Mouse (Mus musculus) brain, embryonic 14.5 days (tissue): ENCODE measurements around the gene Cpm. TPM values are rescaled to one million over a fixed set of nuclear protein-coding genes. Genes with fewer than 3 reads are reported as not detected.

Experiments
- DNase-seq: peaks from one replicate; pipeline ENCODE4 v3.0.0-alpha.2; 2011; ENCODE audit warnings: low read depth
- CTCF ChIP-seq: fragments of 200-500 bp; IDR thresholded peaks from 2 replicates; pipeline ENCODE4 v1.5.1; 2012; ENCODE audit warnings: inconsistent platforms, mild to moderate bottlenecking, moderate library complexity, borderline replicate concordance; ENCODE audit not compliant: insufficient read depth, insufficient read length; ENCODE audit errors: extremely low read depth
- POLR2A ChIP-seq: fragments of 200-500 bp; IDR thresholded peaks from 2 replicates; pipeline ENCODE4 v1.6.1; 2012; ENCODE audit warnings: mild to moderate bottlenecking, inconsistent platforms, borderline replicate concordance; ENCODE audit not compliant: poor library complexity, insufficient read depth, insufficient read length, severe bottlenecking; ENCODE audit errors: extremely low read depth
- polyA plus RNA-seq: library from polyadenylated mRNA; depleted of rRNA; stranded (reverse); fragments of >200 nt; gene quantifications from 2 replicates; pipeline ENCODE4 v1.2.3, GENCODE M21; 2012

Cpm gene
- polyA plus RNA-seq, 1 experiment: 3.7 TPM

DNA sequence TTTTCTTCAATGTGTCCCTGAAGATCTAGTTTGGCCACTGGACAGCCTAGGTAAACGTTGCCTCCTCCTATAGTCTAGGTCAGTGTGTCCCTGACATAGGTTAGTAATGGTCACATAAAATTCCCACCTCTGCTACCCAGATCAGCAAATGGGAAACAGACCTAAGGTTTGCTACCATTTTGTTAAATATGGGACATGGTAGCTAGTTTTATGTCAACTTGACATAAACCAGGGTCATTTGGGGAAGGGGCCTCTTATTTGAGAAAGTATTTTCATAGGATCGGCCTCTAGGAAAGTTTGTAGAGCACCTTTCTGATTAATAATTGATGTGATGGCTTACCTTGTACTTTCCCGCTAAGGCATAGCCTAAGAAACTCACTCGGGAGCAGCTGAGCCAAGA is 8.8 kb upstream of the Cpm start:
- TF ChIP-seq CTCF (no peak), POLR2A (no peak)

DNA sequence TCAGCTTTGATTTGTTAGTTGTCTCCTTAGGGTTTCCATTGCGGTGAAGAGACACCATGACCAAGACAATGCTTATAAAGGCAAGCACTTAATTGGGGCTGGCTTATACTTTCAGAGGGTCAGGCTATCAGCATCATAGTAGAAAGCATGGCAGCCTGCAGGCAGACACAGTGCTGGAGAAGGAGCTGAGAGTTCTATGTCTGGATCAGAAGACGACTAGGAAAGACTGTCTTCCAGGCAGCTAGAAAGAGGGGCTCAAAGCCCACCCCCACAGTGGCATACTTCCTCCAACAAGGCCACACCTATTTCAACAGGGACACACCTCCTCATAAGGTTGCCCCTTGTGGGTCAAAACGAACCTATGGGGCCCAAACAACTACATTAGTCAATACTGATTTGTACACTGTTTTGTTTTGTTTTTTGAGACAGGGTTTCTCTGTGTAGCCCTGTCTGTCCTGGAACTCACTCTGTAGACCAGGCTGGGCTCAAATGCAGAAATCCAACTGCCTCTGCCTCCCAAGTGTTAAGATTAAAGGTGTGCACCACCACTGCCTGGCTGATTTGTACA is 8.3 kb upstream of the Cpm start:
- TF ChIP-seq CTCF: no peak
- no peak for TF ChIP-seq POLR2A
- no peak for DNase-seq

More for the DNA sequence above, 8.8 kb upstream of the Cpm start:
- no peak for DNase-seq

DNA sequence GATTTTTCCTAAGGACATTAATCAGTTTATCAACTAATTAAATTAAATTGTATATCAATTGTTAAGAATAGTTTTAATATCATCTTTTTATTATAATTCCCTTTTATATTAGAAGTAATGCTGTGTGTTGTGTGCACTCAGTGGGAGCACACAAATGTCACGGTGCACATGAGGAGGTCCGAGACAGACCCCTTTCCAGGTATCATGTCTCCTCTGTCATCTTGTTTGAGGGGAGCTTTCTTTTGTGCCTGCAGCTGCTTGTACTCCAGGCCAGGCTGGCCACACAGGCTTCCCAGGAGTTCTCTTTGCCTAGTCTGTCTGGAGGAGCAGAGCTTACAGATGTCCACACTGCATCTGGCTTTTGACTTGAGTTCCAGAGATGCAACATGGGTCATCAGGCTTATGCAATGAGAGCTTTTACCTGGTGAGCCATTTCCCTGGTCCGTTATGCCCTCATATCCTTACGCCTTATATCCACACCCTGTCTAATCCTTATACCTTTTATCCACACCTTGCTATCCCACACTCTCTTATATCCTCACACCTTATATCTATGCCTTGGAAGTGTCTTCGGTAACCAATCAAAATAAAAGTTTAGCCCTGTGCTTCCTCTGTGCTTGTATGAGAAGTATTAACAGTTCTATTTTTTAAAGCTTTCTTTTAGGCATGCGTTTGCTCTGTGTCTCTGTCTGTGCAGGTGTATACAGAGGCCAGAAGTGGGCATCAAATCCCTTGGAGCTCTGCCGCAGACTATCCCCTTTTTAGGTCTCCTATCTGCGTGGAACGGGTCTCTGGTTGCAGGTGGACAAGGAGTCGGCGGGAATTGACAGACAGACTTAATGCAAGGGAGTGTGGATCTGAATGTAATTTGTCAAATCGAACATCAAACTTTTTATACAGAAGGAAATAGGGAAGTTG is 7.4 kb upstream of the Cpm start:
- no peak for TF ChIP-seq POLR2A
- no peak for TF ChIP-seq CTCF
- DNase-seq: no peak

DNA sequence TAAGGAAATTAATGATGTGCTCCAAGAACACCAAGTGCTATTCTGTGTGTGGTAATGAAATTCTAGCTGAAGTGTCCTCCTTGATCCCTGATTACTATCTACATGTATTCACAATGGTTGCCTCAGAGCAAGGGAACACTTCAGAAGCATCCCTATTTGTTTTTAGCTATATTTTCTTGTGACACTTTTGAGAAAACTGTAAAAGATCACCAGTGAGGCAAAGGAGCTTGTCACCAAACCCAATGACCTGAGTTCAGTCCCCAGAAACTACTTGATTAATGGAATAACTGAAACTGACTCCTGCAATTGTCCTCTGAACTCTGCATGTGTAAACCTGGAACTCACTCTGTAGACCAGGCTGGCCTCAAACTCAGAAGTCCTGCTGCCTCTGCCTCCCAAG is 5.9 kb upstream of the Cpm start:
- no peak for DNase-seq
- TF ChIP-seq CTCF (no peak), POLR2A (no peak)

DNA sequence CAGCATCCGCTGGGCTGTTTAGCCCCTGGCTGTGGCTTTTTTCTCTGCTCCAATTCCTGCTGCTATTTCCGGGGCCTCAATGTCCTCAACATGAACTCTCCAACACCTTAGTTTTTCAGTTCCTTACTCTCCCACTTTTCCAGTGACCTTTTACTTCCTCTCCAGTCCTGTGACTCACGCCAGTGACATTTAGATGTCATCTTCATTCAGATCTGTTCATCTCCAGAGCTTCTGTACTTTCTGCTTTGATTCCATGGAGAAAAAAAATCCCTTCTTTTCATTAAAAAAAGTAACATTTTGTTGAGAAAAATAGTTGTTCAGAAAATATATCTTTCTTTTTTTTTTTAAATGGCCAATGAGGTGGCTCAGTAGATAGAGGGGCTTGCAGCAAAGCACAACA is 5.1 kb upstream of the Cpm start:
- no peak for TF ChIP-seq CTCF
- TF ChIP-seq POLR2A: no peak
- no peak for DNase-seq

DNA sequence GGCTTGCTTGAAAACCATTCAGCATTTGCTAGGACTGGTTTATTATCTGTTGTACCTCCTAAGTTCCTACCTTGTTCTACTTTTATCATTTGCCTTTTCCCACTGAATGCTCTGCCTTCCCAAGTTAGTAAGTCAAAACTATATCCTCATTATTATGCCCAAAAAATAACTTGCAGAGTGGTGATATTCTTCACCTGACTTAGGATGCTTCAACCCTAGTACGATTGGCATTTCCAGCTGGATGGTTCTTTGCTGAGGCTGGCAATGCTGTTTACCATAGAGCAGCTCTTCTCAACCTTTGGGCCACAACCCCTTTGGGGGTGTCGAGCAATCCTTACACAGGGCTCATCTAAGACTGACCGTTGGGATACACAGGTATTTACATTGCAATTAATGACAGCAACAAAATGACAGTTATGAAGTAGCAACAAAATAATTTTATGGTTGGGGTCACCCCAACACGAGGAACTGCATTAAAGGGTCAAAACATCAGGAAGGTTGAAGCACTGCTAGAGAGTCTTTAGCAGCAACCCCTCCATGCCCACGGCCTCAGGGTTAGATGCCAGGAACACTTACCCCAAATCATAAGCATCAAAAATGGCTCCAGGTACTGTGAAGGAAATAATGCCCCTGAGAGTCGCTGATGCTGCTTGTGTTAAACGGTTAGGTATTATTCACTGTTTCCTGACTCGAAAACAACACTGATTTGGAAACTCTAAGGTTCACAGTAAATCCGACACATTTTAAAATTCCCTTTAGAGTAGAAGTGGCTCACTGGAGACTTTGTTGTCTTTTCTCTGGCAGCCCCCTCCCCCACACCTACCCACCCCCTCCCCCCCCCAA is 4.4 kb upstream of the Cpm start:
- no peak for DNase-seq
- TF ChIP-seq CTCF (no peak), POLR2A (no peak)

DNA sequence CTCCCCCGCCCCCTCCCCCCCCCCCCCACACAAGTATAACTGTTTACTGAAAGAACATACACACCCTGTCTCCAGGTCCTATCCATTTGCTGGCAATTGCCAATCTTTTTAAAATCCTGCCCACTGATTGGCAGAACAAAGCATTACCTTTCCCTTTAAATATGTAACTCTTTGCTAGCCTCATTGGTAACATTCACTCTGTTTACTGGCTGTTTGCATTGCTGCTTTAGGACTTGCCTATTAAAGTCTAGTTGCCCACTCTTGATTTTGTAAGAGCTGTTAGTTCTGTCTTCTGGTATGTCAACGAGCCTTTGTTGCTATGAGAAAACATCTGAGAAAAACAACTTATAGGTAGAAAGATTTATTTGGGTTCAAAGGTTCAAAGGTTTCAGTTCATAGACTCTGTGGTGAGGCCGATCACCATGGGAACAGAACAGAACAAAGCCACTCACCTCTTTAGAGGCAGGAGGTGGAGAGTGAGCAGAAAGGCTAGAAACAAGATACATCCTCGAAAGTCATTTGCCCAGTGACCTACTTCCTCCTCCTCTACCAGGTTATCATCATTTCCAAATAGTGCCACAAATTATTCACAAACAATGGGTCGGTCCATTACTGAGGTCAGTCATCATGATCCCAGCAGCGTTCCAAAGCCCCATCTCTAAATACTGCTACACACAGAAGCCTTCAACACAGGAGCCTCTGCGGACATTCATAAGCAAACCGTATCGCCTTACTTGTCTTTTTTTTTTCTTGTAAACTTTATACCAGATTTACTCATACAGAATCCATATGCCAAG is 3.6 kb upstream of the Cpm start:
- no peak for TF ChIP-seq CTCF
- TF ChIP-seq POLR2A: no peak
- DNase-seq: no peak

DNA sequence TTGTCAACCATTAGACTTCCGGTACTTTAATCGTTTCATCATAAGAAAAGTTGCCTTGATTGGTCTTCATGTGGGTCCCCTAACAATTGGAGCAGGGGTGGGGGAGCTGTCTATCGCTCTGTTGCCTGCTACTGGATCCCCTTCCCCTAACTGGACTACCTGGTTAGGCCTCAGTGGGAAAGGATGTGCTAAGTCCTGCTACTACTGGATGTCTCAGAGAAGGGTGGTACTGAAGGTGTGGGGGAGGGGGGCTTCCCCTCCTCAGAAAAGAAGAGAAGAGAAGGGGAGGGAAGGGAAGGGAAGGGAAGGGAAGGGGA is 3.0 kb upstream of the Cpm start:
- DNase-seq: no peak
- TF ChIP-seq CTCF (no peak), POLR2A (no peak)

DNA sequence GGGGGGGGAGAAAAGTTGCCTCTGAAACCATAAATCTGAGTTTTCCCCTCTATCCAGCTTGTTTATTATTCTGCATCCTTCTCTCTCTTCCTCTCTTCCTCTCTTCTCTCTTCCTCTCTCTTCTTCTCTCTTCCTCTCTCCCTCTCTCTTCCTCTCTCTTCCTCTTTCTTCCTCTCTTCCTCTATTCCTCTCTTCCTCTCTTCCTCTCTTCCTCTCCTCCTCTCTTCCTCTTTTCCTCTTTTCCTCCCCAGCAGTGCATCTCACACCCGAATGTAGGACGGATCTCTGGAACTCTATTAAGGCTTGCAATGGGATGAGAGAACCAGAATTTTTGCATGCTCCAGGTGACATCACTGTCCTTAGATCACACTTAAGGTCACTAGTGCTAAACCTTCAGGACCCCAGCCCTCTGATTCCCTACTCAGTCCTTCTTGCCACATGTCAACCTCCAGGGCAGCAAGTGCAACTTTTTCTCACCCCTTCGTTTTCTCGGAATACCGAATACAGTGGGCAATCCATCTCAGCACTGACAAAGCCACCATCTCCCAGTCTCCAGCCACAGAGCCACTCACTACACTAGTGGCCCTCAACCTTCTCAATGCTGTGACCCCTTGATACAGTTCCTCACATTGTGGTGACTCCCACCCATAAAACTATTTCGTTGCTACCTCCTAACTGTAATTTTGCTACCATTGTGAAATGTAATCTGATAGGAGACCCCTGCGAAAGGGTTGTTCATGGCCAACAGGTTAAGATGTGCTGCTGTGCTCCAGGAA is 2.3 kb upstream of the Cpm start:
- no peak for DNase-seq
- TF ChIP-seq POLR2A: no peak
- no peak for TF ChIP-seq CTCF

DNA sequence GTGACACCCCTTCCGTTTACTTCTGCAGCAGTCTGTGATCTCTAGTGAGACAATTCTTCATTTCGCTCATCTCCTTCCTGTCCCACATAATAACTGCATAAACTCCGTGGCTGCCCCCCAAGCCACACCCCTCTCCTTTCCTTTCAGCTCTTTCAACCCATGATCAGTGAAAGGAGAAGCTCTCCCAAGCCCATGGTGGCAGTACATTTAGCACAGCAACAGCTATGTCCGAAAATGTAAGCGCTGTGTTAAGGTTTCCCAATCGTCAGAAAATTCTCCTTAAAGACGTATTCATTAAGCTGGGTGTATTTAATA is 1.7 kb upstream of the Cpm start:
- no peak for TF ChIP-seq POLR2A
- no peak for TF ChIP-seq CTCF

More for the DNA sequence above, 1.7 kb upstream of the Cpm start:
- no peak for DNase-seq
